Mouse (Mus musculus): ENCODE results near the gene Zfand4.

DNA sequence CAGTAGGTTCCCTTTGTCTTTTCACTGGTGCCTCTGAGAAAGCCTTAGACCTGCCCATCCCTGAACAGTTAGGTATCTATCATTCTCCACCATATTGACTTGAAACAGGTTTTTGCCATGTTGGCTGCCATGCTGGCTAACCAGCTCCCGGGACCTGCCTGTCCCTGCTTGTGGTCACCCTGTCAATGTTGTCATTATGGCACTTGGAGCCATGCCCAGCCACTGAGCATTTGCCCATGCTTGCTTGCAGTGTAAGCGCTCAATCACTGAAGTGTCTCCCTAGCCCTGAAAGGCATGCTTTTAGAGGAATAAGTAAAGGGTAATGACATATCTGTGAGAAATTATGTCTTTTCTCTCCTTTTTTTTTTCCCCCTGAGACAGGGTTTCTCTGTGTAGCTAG, 67.4 kb downstream of the Zfand4 start:
- TF ChIP-seq POLR2A (IDR thresholded peaks at IDR 0.05; ENCODE audit: borderline replicate concordance, extremely low read depth, low read depth, low read length) (no peak), CTCF (IDR thresholded peaks at IDR 0.05; ENCODE audit: insufficient read depth, low read length) (no peak)

All from lung, adult 2 months (tissue).